Mouse (Mus musculus) embryonic fibroblast, embryonic 13.5 days (primary cell): Measurements from ENCODE around the gene E130114P18Rik.

Experiments
- CTCF ChIP-seq: IDR thresholded peaks from 2 replicates; pipeline ENCODE4 v1.5.1; 2011; ENCODE audit warnings: mild to moderate bottlenecking, control low read depth, low read length, moderate library complexity, borderline replicate concordance; ENCODE audit not compliant: insufficient read depth
- POLR2A ChIP-seq: IDR thresholded peaks from 2 replicates; pipeline ENCODE4 v1.6.1; 2011; ENCODE audit warnings: low read depth, mild to moderate bottlenecking, control low read depth, low read length, moderate library complexity

DNA sequence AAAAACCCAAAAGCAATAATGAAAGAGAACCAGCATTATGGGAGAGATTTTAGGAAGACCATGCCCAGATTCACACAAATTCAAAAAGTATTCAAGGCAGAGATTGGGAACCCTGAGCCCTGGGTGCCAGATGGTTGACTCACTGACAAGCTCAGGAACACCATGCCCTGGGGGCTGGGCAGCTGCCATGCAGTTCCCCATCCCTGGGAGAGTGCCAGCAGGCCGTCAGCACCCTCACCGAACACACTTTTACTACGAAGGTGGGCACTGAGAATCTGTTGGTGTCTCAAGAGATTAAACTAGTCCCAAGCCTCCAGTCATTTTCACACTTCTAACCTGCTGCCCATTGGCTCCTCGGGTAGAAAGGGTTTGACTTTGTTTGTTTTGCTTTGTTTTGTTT lies 175.3 kb downstream of the E130114P18Rik start:
- no peak for TF ChIP-seq CTCF
- no peak for TF ChIP-seq POLR2A
